Mouse (Mus musculus) embryo, embryonic 10 days (tissue): ENCODE data around the gene Zfp92.
"Not testable (repeated sequence)": the region's sequence is repeated elsewhere in the genome, so short reads cannot be mapped to it uniquely, and the experiment has no call there.

Experiments used
- DNase-seq: peaks from one replicate; pipeline ENCODE4 v3.0.0-alpha.2; 2015; ENCODE audit warnings: low spot score

Zfp92 gene

DNA sequence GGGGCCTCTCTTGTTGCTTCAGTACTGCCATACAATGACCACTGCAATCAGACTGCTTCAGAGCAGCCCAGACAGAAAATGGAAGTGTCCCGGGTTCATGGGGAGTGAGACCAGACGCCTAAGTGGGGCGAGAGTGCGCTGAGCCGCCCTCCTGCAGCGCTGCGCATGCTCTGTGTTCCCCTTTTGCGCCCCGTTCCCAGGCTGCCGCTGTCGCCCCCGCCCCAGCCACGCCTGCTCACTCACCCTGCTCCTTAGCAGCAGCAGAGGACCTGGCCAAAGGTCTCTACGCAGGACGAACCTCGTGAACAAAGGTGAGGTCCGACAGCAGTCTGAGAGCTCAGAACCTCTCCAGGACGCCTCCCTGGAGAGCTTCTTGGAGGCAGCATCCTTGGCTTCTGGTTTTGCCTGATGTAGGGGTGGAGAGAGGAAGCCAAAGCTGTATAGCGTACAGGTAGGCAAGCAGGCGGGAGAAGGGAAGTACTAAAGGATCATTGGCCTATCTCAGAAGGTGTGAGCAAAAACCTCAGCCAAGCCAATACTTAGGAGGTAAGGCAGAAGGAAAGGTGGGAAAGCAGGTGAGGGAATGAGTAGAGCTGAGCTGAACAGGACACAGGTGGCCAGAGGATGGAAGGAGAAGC, at the start of gene Zfp92:
Gene Zfp92 (plus strand): TSS at position 217 of the 638 bp plus-strand sequence.
- DNase-seq = peak; percentile 10

DNA sequence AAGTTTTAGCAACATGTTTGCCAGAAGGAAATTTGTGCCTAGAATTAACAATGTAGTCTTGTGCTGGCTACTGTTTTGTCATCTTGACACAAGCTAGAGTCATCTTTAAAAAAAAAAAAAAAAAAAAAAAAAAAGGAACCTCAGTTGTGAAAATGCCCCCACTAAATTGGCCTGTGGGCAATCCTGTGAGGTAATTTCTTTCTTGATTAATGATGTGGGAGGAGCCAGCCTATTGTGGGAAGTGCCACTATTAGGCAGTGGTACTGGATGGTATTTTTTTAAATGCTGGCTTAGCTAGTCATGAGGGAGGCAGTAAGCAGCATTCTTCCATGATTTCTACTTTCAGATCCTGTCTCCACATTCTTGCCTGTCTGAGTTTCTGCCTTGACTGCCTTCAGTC, 47.6 kb upstream of the Zfp92 start:
- DNase-seq = no peak

DNA sequence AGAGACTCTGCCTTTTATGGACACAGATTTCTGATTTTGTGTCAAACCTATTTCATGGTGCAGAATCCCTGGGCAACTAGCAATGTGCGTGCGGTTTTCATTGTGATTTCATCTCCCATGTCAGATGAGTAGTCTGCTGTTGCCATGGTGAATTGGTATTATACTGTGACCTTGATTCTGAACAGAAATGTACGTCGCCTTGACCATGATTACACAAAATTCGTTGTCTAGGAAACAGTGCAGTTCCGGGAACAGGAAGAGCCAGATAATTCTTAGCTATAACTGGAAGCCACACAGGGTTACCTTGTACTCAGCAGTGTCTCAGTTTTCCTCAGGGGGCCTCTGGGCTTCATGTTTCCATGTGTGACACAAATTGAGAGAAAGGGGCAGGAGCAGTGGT, 26.5 kb upstream of the Zfp92 start:
- no peak for DNase-seq

DNA sequence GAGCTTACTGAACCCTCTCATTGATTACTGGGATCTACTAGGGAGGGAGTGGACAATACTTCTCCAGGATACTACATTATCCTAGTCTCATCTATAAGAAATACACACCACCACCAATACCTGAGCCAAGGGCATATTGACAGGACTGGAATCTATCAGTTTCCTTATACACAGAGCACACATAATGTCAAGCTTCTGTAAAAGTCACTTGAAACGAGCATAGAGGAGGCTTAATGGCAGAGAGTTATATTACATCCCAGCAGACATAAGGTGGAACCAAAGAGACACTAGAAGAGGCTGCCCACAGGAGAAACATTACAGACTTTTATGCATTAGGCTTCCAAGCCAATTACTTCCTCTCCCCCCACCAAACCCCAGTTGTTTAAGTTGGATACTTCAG, 26.0 kb upstream of the Zfp92 start:
- no peak for DNase-seq

DNA sequence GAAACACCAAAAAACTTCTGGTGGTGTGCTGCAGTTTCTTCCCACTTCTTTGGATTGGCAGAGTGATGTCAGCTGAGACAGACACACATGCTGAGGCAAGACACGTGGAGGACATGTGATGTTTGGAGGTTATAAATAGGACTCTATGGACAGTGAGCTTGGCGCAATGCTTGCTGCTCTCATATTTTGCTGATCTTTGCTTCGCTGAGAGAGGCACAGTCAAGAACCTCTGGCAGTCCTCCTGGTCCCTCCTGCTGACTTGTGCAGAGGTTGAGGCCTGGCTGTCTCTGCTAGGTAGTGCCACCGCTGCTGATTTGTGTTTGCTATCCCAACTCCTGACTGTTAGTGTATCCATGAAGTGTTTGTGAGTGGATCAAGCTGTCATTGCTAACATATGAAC, 19.4 kb upstream of the Zfp92 start:
- DNase-seq = no peak

DNA sequence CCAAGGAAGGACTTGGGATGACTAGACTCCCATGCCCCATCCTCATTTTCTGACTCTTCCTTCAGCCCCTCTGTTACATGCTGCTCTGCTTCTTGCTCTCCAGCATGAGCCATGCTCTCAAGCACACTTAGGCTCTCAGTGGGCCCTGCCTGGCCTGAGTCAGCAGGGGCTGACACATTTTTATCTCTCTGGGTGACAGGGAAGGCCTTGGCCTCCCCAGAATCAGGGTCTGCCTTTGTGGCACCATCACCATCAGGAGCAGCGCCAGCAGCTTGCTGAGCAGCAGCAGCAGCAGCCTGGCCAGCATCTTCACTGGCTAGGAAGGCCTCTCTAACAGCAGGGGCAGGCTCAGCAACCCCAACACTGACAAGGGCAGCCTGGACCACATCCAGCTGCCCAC, 14.4 kb upstream of the Zfp92 start:
- DNase-seq = no peak

DNA sequence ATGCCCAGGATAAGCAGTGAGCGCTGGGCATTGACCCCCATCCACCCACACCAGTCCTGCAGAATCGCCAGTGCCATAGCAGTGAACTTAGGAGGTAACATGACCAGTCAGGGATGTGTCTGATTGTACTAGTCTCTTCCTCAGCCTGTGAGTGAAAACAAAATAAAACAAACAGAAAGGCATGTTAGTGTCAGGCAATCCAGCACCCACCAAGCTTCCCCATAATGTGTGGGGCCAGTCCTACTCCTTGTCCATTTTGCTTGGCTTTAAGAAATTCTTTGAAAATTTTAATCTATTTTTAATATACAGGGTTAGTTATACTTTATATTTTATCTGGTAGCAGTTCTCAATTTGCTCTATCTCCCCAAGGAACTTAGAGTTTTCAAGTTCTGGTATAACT, 12.3 kb upstream of the Zfp92 start, which contains the start of gene Gm18336:
Gene Gm18336 (minus strand): TSS at position 101 of the 400 bp plus-strand sequence.
- not testable (repeated sequence) for DNase-seq

DNA sequence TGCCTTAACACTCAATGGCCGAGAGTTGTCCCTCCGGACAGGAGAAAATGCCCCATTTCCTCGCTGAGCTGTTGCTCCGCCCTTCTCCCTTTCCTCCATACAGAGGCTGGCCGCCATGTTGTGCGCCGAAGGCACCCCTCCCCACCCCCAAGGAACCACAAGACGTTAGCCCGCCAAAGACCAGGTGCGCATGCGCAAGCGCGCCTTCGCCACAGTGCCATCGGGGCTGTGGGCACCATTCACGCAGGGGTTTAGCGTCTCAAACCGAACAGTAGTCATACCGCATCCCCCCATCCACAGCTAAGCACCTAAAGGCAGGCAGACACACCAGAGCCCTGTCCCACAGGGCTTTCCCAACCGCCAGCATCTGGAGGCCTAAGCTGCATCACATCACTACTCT, 9.9 kb upstream of the Zfp92 start:
- no peak for DNase-seq

DNA sequence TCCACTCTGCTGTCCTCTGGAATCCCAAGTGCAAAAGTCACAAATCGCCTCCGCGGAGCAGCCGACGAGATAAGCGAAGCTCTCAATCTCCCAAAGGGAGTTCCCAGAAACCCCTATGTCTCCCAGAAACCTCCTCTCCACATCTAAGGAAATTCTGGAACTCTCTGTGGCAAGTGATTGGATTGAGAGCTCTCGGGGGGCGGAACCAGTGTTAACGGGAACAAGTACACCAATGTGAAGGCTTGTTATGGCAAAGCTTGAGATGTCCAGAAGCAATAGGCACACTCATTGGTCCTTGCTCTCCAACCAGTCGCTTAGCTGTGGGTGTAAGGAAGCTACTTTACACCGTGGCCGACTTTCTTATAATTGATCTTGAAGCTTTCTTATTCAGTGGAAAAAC, 9.3 kb upstream of the Zfp92 start:
- no peak for DNase-seq

DNA sequence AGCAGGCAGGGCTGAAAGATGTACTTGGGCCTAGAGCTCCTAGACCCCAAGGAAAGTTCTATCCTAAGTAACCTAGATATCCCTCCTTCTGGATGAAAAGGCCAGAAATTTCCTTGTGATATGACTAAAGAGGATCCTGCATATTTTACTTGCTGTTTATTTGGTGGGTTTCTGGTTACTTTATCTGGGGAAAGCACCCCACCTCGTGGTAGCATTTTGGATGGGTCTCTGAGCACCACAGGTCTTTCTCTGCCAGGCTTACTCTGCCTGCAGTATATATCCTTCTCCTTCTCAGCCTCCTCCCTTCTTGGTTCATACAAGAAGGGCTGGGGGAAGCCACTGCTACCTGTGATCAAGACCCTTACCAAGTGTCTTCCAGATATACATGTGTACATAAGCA, 1.9 kb downstream of the Zfp92 start:
- DNase-seq = no peak

DNA sequence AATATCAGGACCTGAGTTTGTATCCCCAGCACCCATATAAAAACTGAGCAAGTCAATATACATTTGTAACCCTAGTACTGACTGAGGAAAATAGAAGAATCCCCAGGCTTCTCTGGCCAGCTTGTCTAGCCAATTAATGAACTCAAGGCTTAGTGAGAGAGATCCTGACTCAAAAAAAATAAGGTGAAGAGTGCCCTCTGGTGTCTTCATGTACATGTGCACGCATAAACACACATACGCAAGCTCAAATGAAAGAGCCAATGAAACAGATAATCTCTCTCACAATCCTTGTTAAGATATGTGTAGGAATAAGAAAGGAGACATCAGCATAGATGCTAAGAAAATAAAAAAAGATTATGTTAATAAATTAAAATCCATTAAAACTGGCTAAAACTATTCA, 19.1 kb downstream of the Zfp92 start:
- DNase-seq = no peak

DNA sequence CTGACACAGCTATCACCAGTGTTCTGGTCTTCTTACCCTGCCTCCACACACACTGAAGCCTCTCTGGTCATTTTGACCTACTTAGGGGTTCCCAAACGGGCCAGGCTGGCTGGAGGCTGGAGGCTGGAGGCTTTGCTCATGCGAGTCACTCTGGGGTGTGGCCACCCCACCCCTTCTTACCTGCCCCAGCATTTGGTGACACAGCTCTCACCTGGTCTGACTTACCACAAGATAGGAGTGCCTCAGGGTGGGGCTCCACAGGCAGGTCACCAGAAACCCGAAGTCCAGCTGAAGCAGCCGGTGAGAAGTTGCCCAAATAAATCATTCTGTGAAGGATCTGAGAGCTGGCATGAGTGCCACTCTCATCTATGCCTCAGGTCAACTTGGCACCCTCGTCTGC, 22.0 kb downstream of the Zfp92 start:
- DNase-seq = no peak

DNA sequence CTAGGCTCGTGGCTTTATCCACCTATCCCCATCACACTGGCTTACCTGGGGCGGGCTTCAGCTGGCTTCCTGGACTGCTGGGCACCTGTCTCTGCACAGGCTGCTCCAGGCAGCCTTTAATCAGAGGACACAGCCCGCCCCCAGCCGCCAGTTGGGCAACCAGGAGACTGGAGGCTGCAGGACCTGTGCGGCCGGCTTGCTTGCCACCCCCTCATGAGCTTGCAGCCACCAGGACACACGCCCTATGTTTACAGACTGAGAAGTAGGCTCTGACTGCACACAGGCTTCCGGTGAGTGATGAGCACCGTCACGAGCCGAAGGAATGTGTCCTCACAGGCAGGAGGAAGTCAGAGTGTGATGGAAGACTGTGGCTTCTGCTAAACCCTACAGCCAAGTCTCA, 24.4 kb downstream of the Zfp92 start, which contains the start of gene Trex2:
Gene Trex2 (minus strand): TSS at position 93 of the 400 bp plus-strand sequence.
- DNase-seq = no peak

DNA sequence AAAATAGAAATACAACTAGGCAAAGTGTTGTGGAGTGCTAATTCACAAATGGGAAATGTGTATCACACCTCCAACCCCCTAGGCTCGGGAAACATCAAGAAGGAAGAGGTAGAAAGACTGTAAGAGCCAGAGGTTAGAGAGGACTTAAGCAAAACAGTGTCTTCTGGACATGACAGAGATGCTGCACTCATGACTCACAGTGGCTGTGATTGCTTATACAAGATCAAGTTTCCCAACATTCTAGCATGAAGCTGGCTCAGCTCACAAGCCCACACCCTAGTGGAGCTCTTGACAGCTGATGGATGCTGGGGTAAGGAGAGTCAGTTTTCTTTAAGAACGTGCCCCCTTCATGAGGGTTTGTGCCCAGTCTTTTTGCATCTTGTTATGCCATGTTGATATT, 30.5 kb downstream of the Zfp92 start:
- DNase-seq = no peak

DNA sequence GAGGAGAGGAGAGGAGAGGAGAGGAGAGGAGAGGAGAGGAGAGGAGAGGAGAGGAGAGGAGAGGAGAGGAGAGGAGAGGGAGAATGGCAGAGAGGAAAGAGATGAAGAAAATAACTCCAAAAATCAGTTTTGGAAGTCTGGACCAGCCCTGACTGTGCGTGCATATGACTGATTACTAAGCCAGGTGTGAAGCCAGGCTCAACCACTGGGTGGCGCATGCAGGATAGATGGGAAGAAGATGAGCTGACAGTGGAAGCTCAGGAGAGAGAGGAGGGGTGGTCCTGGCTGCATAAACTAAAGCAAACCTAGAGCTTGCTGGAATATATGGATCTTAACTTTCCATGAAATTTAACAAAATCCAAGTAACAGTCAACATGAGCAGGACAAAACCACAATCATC, 41.1 kb downstream of the Zfp92 start:
- peak; percentile 69 for DNase-seq

DNA sequence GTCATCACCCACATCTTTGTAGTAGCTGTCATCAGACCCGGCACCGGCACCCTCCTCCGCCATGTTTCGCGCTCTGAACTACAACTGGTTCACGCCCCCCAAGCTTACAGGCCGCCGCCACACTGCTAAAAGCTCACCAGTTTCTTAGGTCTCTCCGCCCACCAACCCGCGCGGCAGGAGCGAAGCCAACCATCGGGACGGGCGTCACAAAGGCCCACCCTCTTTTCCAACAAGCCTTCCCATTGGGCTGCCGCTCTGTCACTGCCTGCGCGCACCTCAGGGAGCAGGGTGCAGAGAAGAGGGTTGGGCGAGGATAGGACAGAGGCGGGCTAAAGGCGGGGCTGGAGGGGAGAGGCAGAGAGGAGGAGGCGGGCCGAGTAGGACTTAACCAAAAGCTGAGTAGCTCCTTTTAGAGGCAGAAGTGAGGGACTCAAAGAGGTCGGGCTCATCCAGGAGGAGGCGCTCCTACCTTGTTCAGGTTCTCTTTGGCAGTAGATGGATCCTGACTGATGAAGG, 48.0 kb downstream of the Zfp92 start, which contains the start of gene Haus7:
Gene Haus7 (minus strand): TSS at position 168 of the 516 bp plus-strand sequence.
- peak; percentile 92 for DNase-seq

DNA sequence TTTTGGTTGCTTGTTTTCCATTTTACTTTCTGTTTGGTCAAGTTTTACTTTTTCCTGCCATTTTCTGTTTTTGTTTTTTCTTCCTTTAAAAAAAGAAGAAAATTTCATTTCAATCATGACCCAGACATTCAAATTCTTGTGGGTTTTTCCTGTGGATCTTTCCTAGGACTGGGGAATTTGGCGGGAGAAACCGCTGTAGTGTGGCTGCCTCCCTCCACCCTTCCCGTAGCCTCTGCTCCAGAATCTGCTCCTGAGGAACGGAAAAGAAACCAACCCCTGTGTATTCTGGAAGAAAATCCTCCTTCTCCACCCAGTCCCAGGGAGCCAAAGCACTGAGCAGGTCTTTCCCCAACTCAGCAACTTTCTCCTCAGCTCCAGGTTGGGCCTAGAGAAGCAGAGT, 49.9 kb downstream of the Zfp92 start:
- no peak for DNase-seq

DNA sequence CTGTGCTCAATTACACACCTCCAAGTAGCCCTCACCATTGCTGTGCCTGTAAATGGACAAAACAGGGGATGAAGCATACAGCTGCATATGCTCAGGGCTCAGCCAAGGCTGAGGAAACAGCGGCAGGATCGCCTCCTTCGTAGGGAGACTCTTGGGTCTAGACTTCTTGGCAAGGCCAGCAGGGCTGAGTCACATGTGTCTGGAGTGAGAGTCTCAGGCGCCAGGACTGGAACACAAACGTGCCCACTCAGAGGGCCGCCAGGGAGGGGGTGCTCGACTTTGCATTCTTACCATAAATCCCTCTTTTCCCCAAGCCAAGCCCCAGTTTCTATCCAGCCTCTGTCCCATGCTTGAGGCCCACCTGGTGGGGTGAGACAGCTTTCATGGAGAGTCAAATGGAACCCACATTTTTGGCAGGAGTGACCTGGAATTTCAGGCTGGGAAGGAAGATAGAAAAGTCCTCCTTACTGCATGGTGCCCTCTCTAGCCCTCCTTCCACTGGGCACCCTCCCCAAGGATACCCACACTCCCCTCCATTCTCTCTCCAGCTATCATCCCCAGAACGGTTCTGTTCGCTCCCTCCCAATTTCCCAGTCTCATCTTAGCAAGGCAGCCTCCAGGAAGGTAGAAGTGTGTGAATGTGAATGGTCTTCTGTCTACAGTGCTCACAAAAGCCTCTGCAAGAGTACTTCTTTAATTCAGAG, 54.7 kb downstream of the Zfp92 start:
- peak; percentile 2 for DNase-seq

DNA sequence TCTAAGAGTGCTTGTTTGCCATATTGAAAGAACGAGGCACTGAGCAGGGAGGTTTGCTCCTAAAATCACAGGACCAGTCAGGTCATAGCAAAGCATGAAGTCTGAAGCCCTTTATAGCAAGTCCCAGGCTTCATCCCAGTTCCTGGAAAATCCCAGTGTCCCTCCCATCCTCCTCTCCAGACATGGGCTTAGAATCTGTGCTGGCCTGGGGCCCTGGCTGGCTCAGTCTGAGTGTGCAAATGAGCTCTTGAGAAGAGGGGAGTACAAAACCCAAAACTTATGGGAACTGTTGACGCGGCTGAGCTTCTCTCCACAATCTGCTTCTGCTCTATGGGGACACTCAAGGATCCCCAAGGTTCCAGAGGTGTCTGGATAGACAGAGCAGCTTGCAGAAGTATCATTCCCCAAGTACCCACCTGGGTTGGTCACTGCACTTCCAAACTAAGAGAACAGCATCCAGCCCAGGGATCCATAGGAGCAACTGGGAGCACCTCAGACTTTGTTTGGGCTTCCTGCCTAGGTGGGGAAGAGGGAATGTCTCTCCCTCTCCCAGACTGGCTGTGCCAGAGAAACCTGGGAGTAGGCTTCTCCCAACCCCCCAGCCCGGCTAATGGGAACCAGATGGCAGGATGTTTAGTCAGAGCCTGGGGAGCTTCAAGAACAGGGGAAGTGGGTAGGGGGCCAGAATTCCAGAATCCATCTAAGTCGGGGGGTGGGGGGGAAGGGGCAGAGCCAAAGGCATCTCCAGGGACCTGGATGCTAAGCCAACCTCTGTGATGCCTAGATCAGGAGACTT, 56.7 kb downstream of the Zfp92 start:
- peak; percentile 45 for DNase-seq

DNA sequence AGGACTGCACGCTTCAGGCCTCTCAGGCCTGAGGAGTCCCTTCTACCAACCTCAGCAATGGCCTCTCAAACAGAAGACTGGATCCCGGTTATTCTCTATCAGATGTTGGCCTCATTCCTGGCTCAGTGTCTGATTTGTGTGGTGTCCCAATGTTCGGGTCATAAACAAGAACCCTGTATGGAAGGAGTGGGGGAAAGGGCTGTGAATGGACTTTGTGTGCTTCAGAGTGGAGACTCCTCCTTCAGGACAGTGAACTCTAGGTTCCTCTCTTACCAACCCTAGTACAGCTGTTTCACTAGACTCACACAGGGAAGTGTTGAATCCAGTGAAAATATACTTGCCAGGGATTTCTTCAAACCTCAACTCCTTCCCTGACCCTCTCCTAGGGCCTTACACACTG, 57.4 kb downstream of the Zfp92 start:
- DNase-seq = no peak

DNA sequence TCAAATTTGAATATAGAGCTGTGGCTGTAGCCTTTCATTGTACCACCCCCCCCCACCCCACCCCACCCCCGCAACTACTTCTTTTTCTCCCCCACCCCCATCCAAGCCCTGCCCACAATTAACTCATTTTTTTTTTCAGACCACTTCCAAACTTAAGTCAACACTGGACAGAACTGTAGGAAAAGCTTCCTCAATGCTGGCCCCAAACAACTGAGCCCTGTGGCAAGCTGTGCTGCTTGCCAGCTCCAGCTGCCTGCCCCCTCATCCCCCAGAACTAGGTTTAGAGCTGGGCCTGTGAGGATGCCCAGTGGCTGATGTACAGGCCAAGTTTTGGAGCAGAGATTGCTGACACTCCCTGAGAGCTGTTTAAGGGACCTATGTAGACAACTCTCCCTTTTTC, 57.9 kb downstream of the Zfp92 start:
- no peak for DNase-seq

DNA sequence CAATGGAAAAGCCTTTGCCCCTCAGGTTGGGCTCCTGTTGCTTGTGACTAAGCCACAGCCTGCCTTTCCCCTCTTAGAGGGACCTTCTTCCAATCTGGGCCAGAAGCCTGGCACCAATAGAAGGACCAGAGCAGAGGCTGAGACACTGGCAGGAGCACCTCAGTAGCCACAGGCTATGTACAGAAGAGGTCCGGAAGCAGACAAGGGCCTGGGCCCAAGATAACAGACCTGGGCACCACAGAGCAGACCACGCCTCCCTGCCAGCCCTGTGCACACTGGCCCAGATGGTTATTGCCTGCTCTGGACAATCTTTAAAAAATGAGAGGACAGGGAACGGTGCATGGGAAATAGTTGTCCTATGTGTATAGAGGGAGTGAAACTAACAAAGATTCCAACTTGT, 60.9 kb downstream of the Zfp92 start:
- no peak for DNase-seq
